Mouse (Mus musculus): ENCODE data around the gene Rapgef2.

DNA sequence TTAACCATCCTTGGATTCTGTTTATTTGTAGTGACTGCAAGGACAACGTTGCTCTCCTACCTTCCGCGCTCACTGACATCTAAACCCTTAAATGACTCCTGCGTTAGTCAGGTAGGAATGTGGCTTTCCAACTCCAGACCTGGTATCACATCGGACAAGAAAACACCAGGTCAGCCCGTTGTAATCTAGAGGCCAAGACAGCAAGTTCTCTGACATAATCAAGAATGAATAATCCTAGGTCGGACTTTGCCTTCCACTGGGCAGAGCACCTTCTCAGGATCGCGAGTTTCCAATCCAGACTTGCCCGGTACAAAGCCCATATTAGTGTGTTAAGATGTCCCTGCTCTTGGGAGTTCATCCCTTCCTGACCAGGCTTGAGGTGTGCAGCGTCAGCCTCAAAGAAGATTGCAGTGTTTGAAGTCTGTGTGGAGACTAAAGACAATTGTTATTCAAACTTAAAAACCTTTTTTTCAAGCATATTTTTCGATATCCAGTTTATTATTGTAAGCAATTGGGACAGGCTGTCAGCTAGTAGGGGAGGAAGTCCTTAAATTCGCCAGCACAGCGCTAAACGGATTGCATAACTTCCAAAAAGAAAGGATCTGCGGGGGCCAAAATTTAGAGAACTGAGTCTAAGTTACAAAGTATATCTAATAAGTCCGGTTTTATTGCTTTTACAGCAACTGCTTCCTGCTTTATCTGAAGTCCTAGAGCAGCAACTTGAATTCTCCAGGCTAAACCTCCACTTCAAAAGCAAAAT lies 1.6 kb upstream of the Rapgef2 start:
- TF ChIP-seq CTCF (IDR thresholded peaks at IDR 0.05; ENCODE audit: insufficient read depth, low read length) (no peak), POLR2A (IDR thresholded peaks at IDR 0.05; ENCODE audit: borderline replicate concordance, extremely low read depth, low read depth, low read length) (no peak)

All from lung, adult 2 months (tissue).